Mouse (Mus musculus) ES-E14 (cell line): Measurements from ENCODE around the gene Map6. TPM values are rescaled to one million over a fixed set of nuclear protein-coding genes. Genes with fewer than 3 reads are reported as not detected.

Experiments used
- DNase-seq: peaks from one replicate; pipeline ENCODE4 v3.0.0-alpha.2; 2013; ENCODE audit warnings: low read depth, low spot score
- H3K27ac ChIP-seq: 2 replicates; pipeline ENCODE4 v1.5.1; 2012; ENCODE audit warnings: low read depth, mild to moderate bottlenecking, low read length, moderate library complexity, mixed read lengths; ENCODE audit not compliant: poor library complexity, insufficient read depth, severe bottlenecking
- H3K36me3 ChIP-seq: 2 replicates; pipeline ENCODE4 v1.6.1; 2012; ENCODE audit warnings: mild to moderate bottlenecking, low read length, moderate library complexity, mixed read lengths; ENCODE audit not compliant: control insufficient read depth, poor library complexity, insufficient read depth, severe bottlenecking
- H3K4me1 ChIP-seq, 2 experiments: fragments of 150-350 bp in 1 of 2; sonication (generic) in 1 of 2; 2 replicates each; pipeline ENCODE4 v1.6.1; 2012; ENCODE audit warnings: low read length in 2 of 2, mild to moderate bottlenecking in 1 of 2, mixed read lengths in 1 of 2; ENCODE audit not compliant: control insufficient read depth in 2 of 2, insufficient read depth in 2 of 2, poor library complexity in 1 of 2
- H3K4me3 ChIP-seq, 2 experiments: fragments of 150-350 bp in 1 of 2; sonication (generic) in 1 of 2; 2 replicates each; pipeline ENCODE4 v1.5.1; 2012; ENCODE audit warnings: low read length in 2 of 2, low read depth in 1 of 2, mild to moderate bottlenecking in 1 of 2, mixed read lengths in 1 of 2; ENCODE audit not compliant: insufficient read depth in 1 of 2, poor library complexity in 1 of 2, severe bottlenecking in 1 of 2
- H3K9ac ChIP-seq: 2 replicates; pipeline ENCODE4 v1.6.1; 2012; ENCODE audit warnings: low read depth, mild to moderate bottlenecking, low read length, mixed read lengths; ENCODE audit not compliant: poor library complexity, insufficient read depth, severe bottlenecking
- H3K9me3 ChIP-seq: fragments of 150-350 bp; sonication (generic); 2 replicates; pipeline ENCODE4 v1.6.1; 2012; ENCODE audit warnings: low read depth, mild to moderate bottlenecking, low read length; ENCODE audit not compliant: control insufficient read depth, insufficient read depth
- CHD2 ChIP-seq: IDR thresholded peaks from 2 replicates; pipeline ENCODE4 v1.6.1; 2014; ENCODE audit warnings: mild to moderate bottlenecking, low read depth, low read length, inconsistent platforms
- HCFC1 ChIP-seq: IDR thresholded peaks from 2 replicates; pipeline ENCODE4 v1.6.1; 2012; ENCODE audit warnings: low read length, inconsistent platforms, borderline replicate concordance; ENCODE audit not compliant: insufficient read depth
- MAFK ChIP-seq: IDR thresholded peaks from 2 replicates; pipeline ENCODE4 v1.6.1; 2014; ENCODE audit warnings: mild to moderate bottlenecking, low read depth, low read length, inconsistent platforms; ENCODE audit not compliant: insufficient read depth
- ZC3H11A ChIP-seq: IDR thresholded peaks from 2 replicates; pipeline ENCODE4 v1.6.1; 2012; ENCODE audit warnings: low read depth, mild to moderate bottlenecking, inconsistent platforms, low read length, borderline replicate concordance
- ZNF384 ChIP-seq: IDR thresholded peaks from 2 replicates; pipeline ENCODE4 v1.6.1; 2012; ENCODE audit warnings: low read depth, low read length, inconsistent platforms
- in situ Hi-C, 2 experiments: fragments of 600-800 bp; cut with MboI; formaldehyde crosslinking; loops; one replicate each; pipeline ENCODE4 v1.15.1; 2025; ENCODE audit warnings: low sequenced_read_pairs in 2 of 2, inconsistent platforms in 1 of 2; ENCODE audit not compliant: unreplicated experiment in 2 of 2
- total RNA-seq: library from RNA; depleted of rRNA; stranded (reverse); fragments of 300-350 nt; gene quantifications from 2 replicates; pipeline ENCODE4 v1.2.3, GENCODE M21; 2012

Map6 gene
- total RNA-seq, 1 experiment: 13.5 TPM

- peak overlapping the region in 1 of 2 experiments; percentile 19; a peak in 1 of 4 replicates for H3K4me3 ChIP-seq
- in situ Hi-C loops: no loop called here
- no peak overlapping the region for H3K27ac ChIP-seq
- DNase-seq: no peak
- H3K4me1 ChIP-seq: peaks cover 14 to 53% of the 10 kb centered on the region in 2 experiments
- no peaks in the 10 kb centered on the region for H3K9me3 ChIP-seq
- TF ChIP-seq ZC3H11A (no peak), ZNF384 (no peak), MAFK (no peak), CHD2 (no peak), HCFC1 (no peak)
- no peak overlapping the region; the same call in 1 of the 2 replicates for H3K9ac ChIP-seq
- no peaks in the 10 kb centered on the region for H3K36me3 ChIP-seq
Observed at GRCm38 (mm10) chr7:99356244-99356930, 89.1 kb downstream of the Map6 start.

GRCm38 (mm10) chr7:99357201-99357600 lies 90.0 kb downstream of the Map6 start:
- Histone ChIP-seq H3K36me3 (no peaks in the 10 kb centered on the region), H3K27ac (no peak overlapping the region)
- TF ChIP-seq ZC3H11A (no peak), HCFC1 (no peak), ZNF384 (no peak), MAFK (no peak), CHD2 (no peak)

GRCm38 (mm10) chr7:99358371-99358770 lies 91.1 kb downstream of the Map6 start:
- in situ Hi-C loops: no loop called here
- H3K9ac ChIP-seq: no peak overlapping the region
- TF ChIP-seq HCFC1: no peak
- TF ChIP-seq MAFK: no peak
- TF ChIP-seq ZNF384: no peak
- TF ChIP-seq ZC3H11A: no peak
- TF ChIP-seq CHD2: no peak
- no peak overlapping the region for H3K4me3 ChIP-seq
- H3K36me3 ChIP-seq: no peaks in the 10 kb centered on the region
- no peak overlapping the region for H3K27ac ChIP-seq
- no peaks in the 10 kb centered on the region for H3K9me3 ChIP-seq
- H3K4me1 ChIP-seq: peaks cover 8 to 40% of the 10 kb centered on the region in 2 experiments
- DNase-seq: no peak

More at GRCm38 (mm10) chr7:99357201-99357600, 90.0 kb downstream of the Map6 start:
- no peak overlapping the region for H3K4me3 ChIP-seq
- DNase-seq: no peak
- no peak overlapping the region for H3K9ac ChIP-seq
- H3K9me3 ChIP-seq: no peaks in the 10 kb centered on the region
- H3K4me1 ChIP-seq: peaks cover 11 to 49% of the 10 kb centered on the region in 2 experiments
- in situ Hi-C loops: no loop called here

- Histone ChIP-seq H3K27ac (peak overlapping the region; percentile 48; the same call in 1 of the 2 replicates), H3K9me3 (no peaks in the 10 kb centered on the region), H3K9ac (0 out of 2 replicates have a peak overlapping the region, but pooled peaks have one; percentile 26), H3K36me3 (no peaks in the 10 kb centered on the region), H3K4me1 (peaks cover 8 to 30% of the 10 kb centered on the region in 2 experiments), H3K4me3 (no peak overlapping the region)
- in situ Hi-C loops: no loop called here
- TF ChIP-seq HCFC1 (no peak), CHD2 (no peak), MAFK (no peak), ZC3H11A (no peak), ZNF384 (no peak)
- DNase-seq: peak; percentile 57
Observed at GRCm38 (mm10) chr7:99360021-99360802, 93.0 kb downstream of the Map6 start.
